Comparison of ENCODE assay signal across 21 mouse cellular contexts in the genomic region with DNA sequence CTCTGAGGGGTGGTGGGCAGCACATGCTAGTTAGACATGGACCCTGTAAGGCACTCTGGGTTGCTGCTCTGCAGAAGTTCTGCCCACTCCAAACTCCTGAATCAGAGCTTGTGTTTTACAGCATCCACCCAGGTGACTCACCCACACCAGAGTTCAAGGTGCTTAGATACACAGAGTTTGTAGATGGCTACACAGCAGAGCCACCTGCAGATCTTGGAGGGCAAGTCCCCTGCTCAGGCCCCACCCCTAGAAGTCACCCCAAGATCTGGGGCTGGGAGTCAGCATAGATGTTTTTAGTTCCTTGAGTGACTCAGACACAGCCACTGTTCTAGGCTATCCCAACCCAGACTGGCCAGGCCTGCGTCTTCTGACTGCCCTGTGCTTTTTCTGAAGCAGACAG.
"Had no signal": no experiment of that assay in that cellular context is flagged by ENCODE, and none has a peak within 500 bp of the region (broad histone marks: within the 10 kb centered on the region; RNA-seq: fewer than 3 reads in every experiment).

No protein-coding gene starts in this region.

- ATAC-seq: midbrain, embryonic 13.5 days had no signal

- H3K9me3 ChIP-seq: liver, embryonic 15.5 days; lung, embryonic 15.5 days; midbrain, embryonic 10.5 days; midbrain, embryonic 13.5 days; neural tube, embryonic 12.5 days; neural tube, embryonic 15.5 days had no signal

- H3K4me2 ChIP-seq: liver, embryonic 11.5 days; liver, embryonic 15.5 days; lung, embryonic 15.5 days; midbrain, embryonic 13.5 days; neural tube, embryonic 12.5 days; neural tube, embryonic 15.5 days had no signal

- DNase-seq: kidney, adult 18-20 months; kidney, postnatal 25 days; layer of hippocampus, postnatal 36 days; lung, adult 18-20 months; lung, postnatal 10 days; lung, postnatal 36 days; right cerebral cortex, adult 18-20 months; right cerebral cortex, postnatal 14 days; right cerebral cortex, postnatal 4 days; thymus, adult 2 months; thymus, postnatal 14 days had no signal

- H3K27me3 ChIP-seq: lung, embryonic 15.5 days; neural tube, embryonic 12.5 days; neural tube, embryonic 15.5 days had no signal

- H3K9ac ChIP-seq: liver, embryonic 15.5 days; lung, embryonic 15.5 days; midbrain, embryonic 13.5 days; neural tube, embryonic 12.5 days; neural tube, embryonic 15.5 days had no signal

- H3K27ac ChIP-seq: kidney, postnatal 0 days; left cerebral cortex, adult 2 months; liver, embryonic 15.5 days; lung, embryonic 15.5 days; midbrain, embryonic 10.5 days; midbrain, embryonic 13.5 days; neural tube, embryonic 12.5 days; neural tube, embryonic 15.5 days had no signal

- H3K36me3 ChIP-seq: liver, embryonic 15.5 days; lung, embryonic 15.5 days; midbrain, embryonic 10.5 days; midbrain, embryonic 13.5 days; neural tube, embryonic 12.5 days; neural tube, embryonic 15.5 days had no signal

- H3K4me3 ChIP-seq: left cerebral cortex, adult 2 months; liver, embryonic 15.5 days; lung, embryonic 15.5 days; megakaryocyte, embryonic 14.5 days; midbrain, embryonic 10.5 days; midbrain, embryonic 13.5 days; neural tube, embryonic 12.5 days; neural tube, embryonic 15.5 days had no signal

- H3K4me1 ChIP-seq: liver, embryonic 15.5 days had no signal
